Mouse (Mus musculus) midbrain, postnatal 0 days (tissue): ENCODE results near the gene Cnp. TPM values are rescaled to one million over a fixed set of nuclear protein-coding genes. Genes with fewer than 3 reads are reported as not detected.
A peak's percentile ranks its signal among the peaks of the same experiment; 100 is the strongest.

Experiments
- ATAC-seq: fragments of 200-750 bp; cut with Nextera tagmentation; 2 replicates; pipeline ENCODE4 v1.8.0; 2017; ENCODE audit warnings: moderate number of reproducible peaks, mild to moderate bottlenecking, moderate TSS enrichment, moderate library complexity; ENCODE audit not compliant: low FRiP score
- DNase-seq: peaks from one replicate; pipeline ENCODE4 v3.0.0-alpha.2; 2015; ENCODE audit warnings: low spot score
- H3K27ac ChIP-seq: fragments of 300-500 bp; sonication (generic); 2 replicates; pipeline ENCODE4 v1.5.1; 2014; ENCODE audit warnings: low read depth, mild to moderate bottlenecking, low read length, mixed read lengths
- H3K27me3 ChIP-seq: fragments of 300-500 bp; sonication (generic); 2 replicates; pipeline ENCODE4 v1.6.1; 2014; ENCODE audit warnings: low read length, control low read depth, mixed read lengths; ENCODE audit not compliant: insufficient read depth
- H3K36me3 ChIP-seq: fragments of 300-500 bp; sonication (generic); 2 replicates; pipeline ENCODE4 v1.6.1; 2014; ENCODE audit warnings: low read length, control low read depth, mixed read lengths; ENCODE audit not compliant: insufficient read depth
- H3K4me1 ChIP-seq: fragments of 300-500 bp; sonication (generic); 2 replicates; pipeline ENCODE4 v1.6.1; 2014; ENCODE audit warnings: mild to moderate bottlenecking, control low read depth, antibody characterized with exemption, low read length, mixed read lengths; ENCODE audit not compliant: insufficient read depth
- H3K4me2 ChIP-seq: fragments of 300-500 bp; sonication (generic); 2 replicates; pipeline ENCODE4 v1.6.1; 2014; ENCODE audit warnings: low read depth, mild to moderate bottlenecking, low read length, mixed read lengths; ENCODE audit not compliant: poor library complexity, severe bottlenecking
- H3K4me3 ChIP-seq: fragments of 300-500 bp; sonication (generic); 2 replicates; pipeline ENCODE4 v1.5.1; 2014; ENCODE audit warnings: low read depth, mild to moderate bottlenecking, low read length, moderate library complexity
- H3K9ac ChIP-seq: fragments of 300-500 bp; sonication (generic); replicated peaks from 2 replicates; pipeline ENCODE4 v1.6.1; 2014; ENCODE audit warnings: mild to moderate bottlenecking, low read length, moderate library complexity, mixed read lengths; ENCODE audit not compliant: poor library complexity, severe bottlenecking
- H3K9me3 ChIP-seq: fragments of 300-500 bp; sonication (generic); 2 replicates; pipeline ENCODE4 v1.6.1; 2016; ENCODE audit warnings: low read length, control low read depth
- CTCF ChIP-seq: IDR thresholded peaks from 2 replicates; pipeline ENCODE4 v1.5.1; 2016; ENCODE audit warnings: antibody characterized with exemption, mild to moderate bottlenecking
- WGBS: fragments of 180-500 bp; shearing (Covaris S2); extraction: QIAGEN DNeasy Blood & Tissue Kit; methylation state at CpG from one replicate; pipeline ENCODE4 v1.1.7; 2014; 5-methylcytosine and 5-hydroxymethylcytosine counted together
- polyA plus RNA-seq: library from polyadenylated mRNA; unstranded; fragments of >200 nt; fragmentation: Nextera tagmentation; extraction: Ambion mirVana; gene quantifications from 2 replicates; pipeline ENCODE4 v1.2.1, GENCODE M21; 2015
- total RNA-seq: library from RNA; depleted of rRNA; stranded (reverse); fragments of >200 nt; gene quantifications from 2 replicates; pipeline ENCODE4 v1.2.3, GENCODE M21; 2014

Cnp gene
- total and polyA plus RNA-seq, 2 experiments from 2014 or later = 65.3 to 68.8 TPM

- no peak for TF ChIP-seq CTCF
- Histone ChIP-seq H3K4me3 (no peak overlapping the region), H3K27me3 (no peaks in the 10 kb centered on the region), H3K9me3 (no peaks in the 10 kb centered on the region), H3K9ac (no peak overlapping the region), H3K4me2 (no peak overlapping the region), H3K4me1 (no peaks in the 10 kb centered on the region), H3K36me3 (peaks cover 4% of the 10 kb centered on the region; the same call in 1 of the 2 replicates), H3K27ac (no peak overlapping the region)
- no peak for DNase-seq
- 94% methylated on average over 6 of the region's 6 CpGs for WGBS
- ATAC-seq = no peak
Observed at GRCm38 (mm10) chr11:100607121-100607520, 32.4 kb downstream of the Cnp start.

- Histone ChIP-seq H3K27me3 (no peaks in the 10 kb centered on the region), H3K4me1 (no peaks in the 10 kb centered on the region), H3K4me2 (no peak overlapping the region), H3K9me3 (no peaks in the 10 kb centered on the region), H3K9ac (no peak overlapping the region), H3K4me3 (no peak overlapping the region), H3K27ac (no peak overlapping the region), H3K36me3 (no peaks in the 10 kb centered on the region)
- 63% methylated on average over 4 of the region's 4 CpGs for WGBS
- no peak for ATAC-seq
- DNase-seq = no peak
- TF ChIP-seq CTCF = no peak
Observed at GRCm38 (mm10) chr11:100608796-100609195, 34.1 kb downstream of the Cnp start.

GRCm38 (mm10) chr11:100609355-100609996, 34.8 kb downstream of the Cnp start:
- ATAC-seq = no peak
- H3K36me3 ChIP-seq = no peaks in the 10 kb centered on the region
- H3K27ac ChIP-seq = peak overlapping the region; percentile 21; the same call in 1 of the 2 replicates
- H3K4me2 ChIP-seq = no peak overlapping the region
- H3K9me3 ChIP-seq = no peaks in the 10 kb centered on the region
- no peak overlapping the region for H3K9ac ChIP-seq
- no peaks in the 10 kb centered on the region for H3K27me3 ChIP-seq
- no peak overlapping the region for H3K4me3 ChIP-seq
- H3K4me1 ChIP-seq = no peaks in the 10 kb centered on the region
- DNase-seq = peak; percentile 52
- WGBS = 81% methylated on average over 5 of the region's 5 CpGs
- TF ChIP-seq CTCF = no peak

GRCm38 (mm10) chr11:100609997-100610680, 35.4 kb downstream of the Cnp start:
- Histone ChIP-seq H3K27me3 (no peaks in the 10 kb centered on the region), H3K4me1 (no peaks in the 10 kb centered on the region), H3K36me3 (no peaks in the 10 kb centered on the region), H3K9me3 (no peaks in the 10 kb centered on the region), H3K27ac (peak overlapping the region; percentile 21; the same call in 1 of the 2 replicates), H3K4me2 (no peak overlapping the region), H3K4me3 (no peak overlapping the region), H3K9ac (no peak overlapping the region)
- ATAC-seq (no peak), DNase-seq (no peak)
- no peak for TF ChIP-seq CTCF
- 80% methylated on average over 9 of the region's 9 CpGs for WGBS

- TF ChIP-seq CTCF = no peak; the same call in 1 of the 2 replicates
- H3K4me2 ChIP-seq = no peak overlapping the region
- H3K4me1 ChIP-seq = no peaks in the 10 kb centered on the region
- H3K36me3 ChIP-seq = no peaks in the 10 kb centered on the region
- peak; percentile 19 for DNase-seq
- no peaks in the 10 kb centered on the region for H3K9me3 ChIP-seq
- no peaks in the 10 kb centered on the region for H3K27me3 ChIP-seq
- H3K4me3 ChIP-seq = no peak overlapping the region
- no peak overlapping the region for H3K27ac ChIP-seq
- 88% methylated on average over 6 of the region's 6 CpGs for WGBS
- no peak for ATAC-seq
- H3K9ac ChIP-seq = no peak overlapping the region
Observed at GRCm38 (mm10) chr11:100611627-100612026, 36.9 kb downstream of the Cnp start.

GRCm38 (mm10) chr11:100613241-100613640, 38.5 kb downstream of the Cnp start:
- no peak for TF ChIP-seq CTCF
- H3K9me3 ChIP-seq = no peaks in the 10 kb centered on the region
- no peak overlapping the region for H3K4me2 ChIP-seq
- WGBS = 79% methylated on average over 3 of the region's 3 CpGs
- H3K27me3 ChIP-seq = no peaks in the 10 kb centered on the region
- peaks cover 4% of the 10 kb centered on the region for H3K4me1 ChIP-seq
- no peak overlapping the region for H3K27ac ChIP-seq
- H3K4me3 ChIP-seq = no peak overlapping the region
- H3K9ac ChIP-seq = no peak overlapping the region
- no peaks in the 10 kb centered on the region for H3K36me3 ChIP-seq
- DNase-seq = peak; percentile 73
- ATAC-seq = no peak
